Mouse (Mus musculus) inflammation-experienced regulatory T-cells, adult 16 weeks (primary cell): ENCODE measurements around the gene Ubap1l. TPM values are rescaled to one million over a fixed set of nuclear protein-coding genes. Genes with fewer than 3 reads are reported as not detected.

Source experiments
- polyA plus RNA-seq: library from polyadenylated mRNA; unstranded; fragments of 100-300 nt; shearing (Covaris generic); gene quantifications from one replicate; pipeline ENCODE4 v1.2.1, GENCODE M21; 2017

The Ubap1l gene
- polyA plus RNA-seq: not detected

GRCm38 (mm10) chr9:65360641-65361448, at the start of gene Ubap1l:
Gene Ubap1l (plus strand): TSS chr9:65361041.

GRCm38 (mm10) chr9:65345854-65346475, 14.9 kb upstream of the Ubap1l start, which contains the start of gene Pdcd7:
Gene Pdcd7 (plus strand): TSS chr9:65346104.

GRCm38 (mm10) chr9:65391613-65391964, 30.7 kb downstream of the Ubap1l start, which contains the start of gene Kbtbd13:
Gene Kbtbd13 (minus strand): TSS chr9:65391652.

DNA sequence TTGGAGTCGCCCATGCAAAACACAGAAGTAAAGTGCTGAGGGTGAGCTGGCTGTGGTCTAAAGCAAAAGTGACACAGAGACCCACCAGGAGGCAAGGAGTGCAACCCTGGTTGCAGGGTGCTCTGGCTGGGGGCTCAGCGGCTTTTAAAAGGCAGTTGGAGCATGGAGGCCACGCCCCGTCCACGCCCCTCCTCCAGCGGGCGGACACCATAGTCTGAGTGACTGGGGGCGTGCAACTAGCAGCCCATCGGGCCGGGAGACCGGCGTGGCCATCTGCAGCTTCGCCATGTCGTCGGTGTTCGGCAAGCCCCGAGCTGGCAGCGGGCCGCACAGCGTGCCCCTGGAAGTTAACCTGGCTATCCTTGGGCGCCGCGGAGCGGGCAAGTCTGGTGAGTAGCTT, 37.4 kb downstream of the Ubap1l start, which contains the start of gene Rasl12:
Rasl12 (plus strand) TSS at position 228 of the 400 bp plus-strand sequence.

GRCm38 (mm10) chr9:65422760-65423501, 62.1 kb downstream of the Ubap1l start, which contains the start of gene Slc51b:
Gene Slc51b (minus strand): TSS chr9:65422955.

Other genes starting within 250 kb of the Ubap1l start
- not detected for gene Igdcc3, start 219.9 kb upstream of the Ubap1l start, polyA plus RNA-seq
- 11.8 TPM for gene Parp16, start 165.7 kb upstream of the Ubap1l start, polyA plus RNA-seq
- gene Cilp, start 95.9 kb upstream of the Ubap1l start, polyA plus RNA-seq: not detected
- 59.2 TPM for gene Clpx, start 66.8 kb upstream of the Ubap1l start, polyA plus RNA-seq
- gene Pdcd7, start 14.9 kb upstream of the Ubap1l start, polyA plus RNA-seq: 4.2 TPM
- not detected for gene Kbtbd13, start 30.6 kb downstream of the Ubap1l start, polyA plus RNA-seq
- not detected for gene Rasl12, start 37.5 kb downstream of the Ubap1l start, polyA plus RNA-seq
- gene Slc51b, start 61.9 kb downstream of the Ubap1l start, polyA plus RNA-seq: not detected
- gene Mtfmt, start 74.7 kb downstream of the Ubap1l start, polyA plus RNA-seq: 47.0 TPM
- 109 TPM for gene Spg21, start 99.9 kb downstream of the Ubap1l start, polyA plus RNA-seq
- gene Ankdd1a, start 159.2 kb downstream of the Ubap1l start, polyA plus RNA-seq: not detected
- gene Plekho2, start 219.0 kb downstream of the Ubap1l start, polyA plus RNA-seq: 102 TPM
- gene Pif1, start 226.1 kb downstream of the Ubap1l start, polyA plus RNA-seq: 0.54 TPM